Mouse (Mus musculus): ENCODE results near the gene Ache. TPM values are rescaled to one million over a fixed set of nuclear protein-coding genes. Genes with fewer than 3 reads are reported as not detected.
A peak's percentile ranks its signal among the peaks of the same experiment; 100 is the strongest.

Ache gene
- polyA plus RNA-seq, 2 experiments = 12.4 to 20.5 TPM

- Histone ChIP-seq H3K4me2 (ENCODE audit: low read depth) (no peak overlapping the region), H3K36me3 (replicated peaks; ENCODE audit: control insufficient read depth, insufficient read depth, low read depth) (no peaks in the 10 kb centered on the region), H3K9ac (replicated peaks) (no peak overlapping the region), H3K4me3 (ENCODE audit: insufficient read depth in 1 of 2, low read depth in 2 of 2, low read length in 2 of 2) (no peak overlapping the region), H3K9me3 (ENCODE audit: control insufficient read depth, low read length) (no peaks in the 10 kb centered on the region), H3K27me3 (ENCODE audit: control insufficient read depth, insufficient read depth, low read length) (peaks cover 10% of the 10 kb centered on the region), H3K27ac (no peak overlapping the region), H3K4me1 (replicated peaks; ENCODE audit: control insufficient read depth in 2 of 2, insufficient read depth in 2 of 2, low read length in 1 of 2) (peaks cover 2 to 20% of the 10 kb centered on the region in 2 experiments; a peak in 2 of 4 replicates)
- ATAC-seq (ENCODE audit: insufficient read depth) (no peak), DNase-seq (ENCODE audit: low read depth in 3 of 3, low spot score in 3 of 3) (no peak)
- TF ChIP-seq CTCF (IDR thresholded peaks at IDR 0.05; ENCODE audit: low read depth) (peak; percentile 33), EP300 (IDR thresholded peaks at IDR 0.05; ENCODE audit: low read depth) (no peak)
Measured at GRCm38 (mm10) chr5:137343869-137344268, 56.5 kb downstream of the Ache start.

Small RNA genes lying within 50 kb of the gene (microRNA-seq; reads per million reads assigned to microRNA genes)
- gene Mir7036 = not detected
- gene Mir8116 = 1.3 reads per million

Other genes with a start within 250 kb of the Ache start
- 45.8 and 58.6 TPM in 2 replicates for gene Ap1s1, start 241.4 kb upstream of the Ache start, polyA plus RNA-seq (2012; rRNA removed)
- 73.9 and 79.4 TPM in 2 replicates for gene Ap1s1, start 241.4 kb upstream of the Ache start, polyA plus RNA-seq (2014; fragmentation: Nextera tagmentation; extraction: Ambion mirVana)
- gene Serpine1, start 215.3 kb upstream of the Ache start, polyA plus RNA-seq (2012; rRNA removed) = 0.14 and 0.23 TPM in 2 replicates
- gene Serpine1, start 215.3 kb upstream of the Ache start, polyA plus RNA-seq (2014; fragmentation: Nextera tagmentation; extraction: Ambion mirVana) = not detected in 2 replicates
- 3.7 and 5.4 TPM in 2 replicates for gene Trim56, start 171.3 kb upstream of the Ache start, polyA plus RNA-seq (2012; rRNA removed)
- 7.8 and 8.4 TPM in 2 replicates for gene Trim56, start 171.3 kb upstream of the Ache start, polyA plus RNA-seq (2014; fragmentation: Nextera tagmentation; extraction: Ambion mirVana)
- not detected in 2 replicates for gene Muc3, start 138.2 kb upstream of the Ache start, polyA plus RNA-seq (2012; rRNA removed)
- not detected in 2 replicates for gene Muc3, start 138.2 kb upstream of the Ache start, polyA plus RNA-seq (2014; fragmentation: Nextera tagmentation; extraction: Ambion mirVana)
- 0.06 TPM in 2 replicates for gene Muc3a, start 75.1 kb upstream of the Ache start, polyA plus RNA-seq (2012; rRNA removed)
- not detected in 2 replicates for gene Muc3a, start 75.1 kb upstream of the Ache start, polyA plus RNA-seq (2014; fragmentation: Nextera tagmentation; extraction: Ambion mirVana)
- 8.2 and 9.4 TPM in 2 replicates for gene Ufsp1, start 7.1 kb downstream of the Ache start, polyA plus RNA-seq (2012; rRNA removed)
- gene Ufsp1, start 7.1 kb downstream of the Ache start, polyA plus RNA-seq (2014; fragmentation: Nextera tagmentation; extraction: Ambion mirVana) = 6.3 and 7.9 TPM in 2 replicates
- gene Srrt, start 20.2 kb downstream of the Ache start, polyA plus RNA-seq (2012; rRNA removed) = 64.1 and 93.4 TPM in 2 replicates
- gene Srrt, start 20.2 kb downstream of the Ache start, polyA plus RNA-seq (2014; fragmentation: Nextera tagmentation; extraction: Ambion mirVana) = 50.2 and 56.0 TPM in 2 replicates
- 6.7 and 7.2 TPM in 2 replicates for gene Trip6, start 26.9 kb downstream of the Ache start, polyA plus RNA-seq (2012; rRNA removed)
- 4.9 and 6.4 TPM in 2 replicates for gene Trip6, start 26.9 kb downstream of the Ache start, polyA plus RNA-seq (2014; fragmentation: Nextera tagmentation; extraction: Ambion mirVana)
- gene Slc12a9, start 46.1 kb downstream of the Ache start, polyA plus RNA-seq (2012; rRNA removed) = 2.2 and 2.4 TPM in 2 replicates
- 1.2 TPM in 2 replicates for gene Slc12a9, start 46.1 kb downstream of the Ache start, polyA plus RNA-seq (2014; fragmentation: Nextera tagmentation; extraction: Ambion mirVana)
- 7.8 and 8.2 TPM in 2 replicates for gene Ephb4, start 62.6 kb downstream of the Ache start, polyA plus RNA-seq (2012; rRNA removed)
- 5.7 and 6.6 TPM in 2 replicates for gene Ephb4, start 62.6 kb downstream of the Ache start, polyA plus RNA-seq (2014; fragmentation: Nextera tagmentation; extraction: Ambion mirVana)
- 0.19 and 0.22 TPM in 2 replicates for gene Zan, start 189.5 kb downstream of the Ache start, polyA plus RNA-seq (2012; rRNA removed)
- 0.06 and 0.13 TPM in 2 replicates for gene Zan, start 189.5 kb downstream of the Ache start, polyA plus RNA-seq (2014; fragmentation: Nextera tagmentation; extraction: Ambion mirVana)
- gene Pop7, start 215.0 kb downstream of the Ache start, polyA plus RNA-seq (2012; rRNA removed) = 25.3 and 29.2 TPM in 2 replicates
- gene Pop7, start 215.0 kb downstream of the Ache start, polyA plus RNA-seq (2014; fragmentation: Nextera tagmentation; extraction: Ambion mirVana) = 34.6 and 36.5 TPM in 2 replicates
- gene Gigyf1, start 231.0 kb downstream of the Ache start, polyA plus RNA-seq (2012; rRNA removed) = 4.6 and 5.7 TPM in 2 replicates
- gene Gigyf1, start 231.0 kb downstream of the Ache start, polyA plus RNA-seq (2014; fragmentation: Nextera tagmentation; extraction: Ambion mirVana) = 2.1 and 2.8 TPM in 2 replicates
- 0.40 and 0.47 TPM in 2 replicates for gene Epo, start 245.7 kb downstream of the Ache start, polyA plus RNA-seq (2012; rRNA removed)
- gene Epo, start 245.7 kb downstream of the Ache start, polyA plus RNA-seq (2014; fragmentation: Nextera tagmentation; extraction: Ambion mirVana) = 0.62 and 0.85 TPM in 2 replicates
- gene Gnb2, start 246.0 kb downstream of the Ache start, polyA plus RNA-seq (2012; rRNA removed) = 211 and 215 TPM in 2 replicates
- gene Gnb2, start 246.0 kb downstream of the Ache start, polyA plus RNA-seq (2014; fragmentation: Nextera tagmentation; extraction: Ambion mirVana) = 151 and 157 TPM in 2 replicates

All from liver, embryonic 14.5 days (tissue).